Mouse (Mus musculus) hindbrain, embryonic 16.5 days (tissue): ENCODE data around the gene Il22ra1. TPM values are rescaled to one million over a fixed set of nuclear protein-coding genes. Genes with fewer than 3 reads are reported as not detected.

Source experiments
- ATAC-seq: fragments of 200-750 bp; cut with Nextera tagmentation; 2 replicates; pipeline ENCODE4 v1.8.0; 2017; ENCODE audit warnings: moderate TSS enrichment, moderate library complexity
- H3K27ac ChIP-seq: fragments of 300-500 bp; sonication (generic); 2 replicates; pipeline ENCODE4 v1.5.1; 2014; ENCODE audit warnings: low read depth, mild to moderate bottlenecking, control low read depth, low read length, moderate library complexity
- H3K27me3 ChIP-seq: fragments of 300-500 bp; sonication (generic); replicated peaks from 2 replicates; pipeline ENCODE4 v1.6.1; 2014; ENCODE audit warnings: low read length; ENCODE audit not compliant: control insufficient read depth, insufficient read depth
- H3K36me3 ChIP-seq: fragments of 300-500 bp; sonication (generic); 2 replicates; pipeline ENCODE4 v1.6.1; 2014; ENCODE audit warnings: mild to moderate bottlenecking, low read length, moderate library complexity, mixed read lengths; ENCODE audit not compliant: control insufficient read depth, insufficient read depth
- H3K4me1 ChIP-seq: fragments of 300-500 bp; sonication (generic); 2 replicates; pipeline ENCODE4 v1.6.1; 2014; ENCODE audit warnings: low read depth, low read length; ENCODE audit not compliant: control insufficient read depth, insufficient read depth
- H3K4me2 ChIP-seq: fragments of 300-500 bp; sonication (generic); 2 replicates; pipeline ENCODE4 v1.6.1; 2014; ENCODE audit warnings: mild to moderate bottlenecking, low read length, control low read depth, moderate library complexity
- H3K4me3 ChIP-seq: fragments of 300-500 bp; sonication (generic); 2 replicates; pipeline ENCODE4 v1.5.1; 2014; ENCODE audit warnings: mild to moderate bottlenecking, low read length, control low read depth, moderate library complexity
- H3K9ac ChIP-seq: fragments of 300-500 bp; sonication (generic); 2 replicates; pipeline ENCODE4 v1.6.1; 2014; ENCODE audit warnings: low read depth, mild to moderate bottlenecking, control low read depth, low read length, moderate library complexity
- H3K9me3 ChIP-seq: fragments of 300-500 bp; sonication (generic); 2 replicates; pipeline ENCODE4 v1.6.1; 2014; ENCODE audit warnings: mild to moderate bottlenecking, low read length, moderate library complexity; ENCODE audit not compliant: control insufficient read depth
- WGBS: fragments of 180-500 bp; shearing (Covaris S2); extraction: QIAGEN DNeasy Blood & Tissue Kit; methylation state at CpG from one replicate; pipeline ENCODE4 v1.1.7; 2014; 5-methylcytosine and 5-hydroxymethylcytosine counted together
- polyA plus RNA-seq: library from polyadenylated mRNA; unstranded; fragments of >200 nt; fragmentation: Nextera tagmentation; extraction: Ambion mirVana; gene quantifications from 2 replicates; pipeline ENCODE4 v1.2.1, GENCODE M21; 2015

Il22ra1 gene
- polyA plus RNA-seq, 1 experiment from 2014 or later = not detected

GRCm38 (mm10) chr4:135761048-135761447 lies 33.1 kb downstream of the Il22ra1 start:
- Histone ChIP-seq H3K9ac (no peak overlapping the region), H3K27ac (no peak overlapping the region), H3K4me3 (no peak overlapping the region), H3K36me3 (no peaks in the 10 kb centered on the region), H3K4me1 (peaks cover 5% of the 10 kb centered on the region), H3K4me2 (no peak overlapping the region), H3K27me3 (no peaks in the 10 kb centered on the region; the same call in 1 of the 2 replicates), H3K9me3 (no peaks in the 10 kb centered on the region)
- no peak for ATAC-seq
- 67% methylated on average over 8 of the region's 8 CpGs for WGBS

- H3K27me3 ChIP-seq = no peaks in the 10 kb centered on the region; the same call in 1 of the 2 replicates
- no peaks in the 10 kb centered on the region for H3K9me3 ChIP-seq
- no peak for ATAC-seq
- no peak overlapping the region for H3K9ac ChIP-seq
- 82% methylated on average over 7 of the region's 7 CpGs for WGBS
- no peaks in the 10 kb centered on the region for H3K36me3 ChIP-seq
- H3K4me3 ChIP-seq = no peak overlapping the region
- H3K4me1 ChIP-seq = peaks cover 5% of the 10 kb centered on the region
- no peak overlapping the region for H3K4me2 ChIP-seq
- no peak overlapping the region for H3K27ac ChIP-seq
Measured at GRCm38 (mm10) chr4:135761569-135761968, 33.6 kb downstream of the Il22ra1 start.

GRCm38 (mm10) chr4:135762251-135762906 lies 34.4 kb downstream of the Il22ra1 start:
- peak; percentile 61; the same call in 1 of the 2 replicates for ATAC-seq
- no peaks in the 10 kb centered on the region for H3K36me3 ChIP-seq
- no peaks in the 10 kb centered on the region; the same call in 1 of the 2 replicates for H3K27me3 ChIP-seq
- no peaks in the 10 kb centered on the region for H3K9me3 ChIP-seq
- peak overlapping the region; percentile 33 for H3K4me3 ChIP-seq
- peak overlapping the region; percentile 62 for H3K4me2 ChIP-seq
- peaks cover 5% of the 10 kb centered on the region for H3K4me1 ChIP-seq
- H3K27ac ChIP-seq = no peak overlapping the region
- H3K9ac ChIP-seq = peak overlapping the region; percentile 29
- 12% methylated on average over 18 of the region's 19 CpGs for WGBS

- no peaks in the 10 kb centered on the region for H3K36me3 ChIP-seq
- H3K27ac ChIP-seq = no peak overlapping the region
- H3K4me2 ChIP-seq = no peak overlapping the region
- no peak overlapping the region for H3K4me3 ChIP-seq
- H3K9ac ChIP-seq = no peak overlapping the region
- no peaks in the 10 kb centered on the region for H3K9me3 ChIP-seq
- WGBS = 93% methylated on average over 13 of the region's 13 CpGs
- no peak for ATAC-seq
- H3K27me3 ChIP-seq = no peaks in the 10 kb centered on the region; the same call in 1 of the 2 replicates
- peaks cover 5% of the 10 kb centered on the region for H3K4me1 ChIP-seq
Measured at GRCm38 (mm10) chr4:135764700-135765099, 36.7 kb downstream of the Il22ra1 start.

- 76% methylated on average over 8 of the region's 8 CpGs for WGBS
- Histone ChIP-seq H3K27ac (no peak overlapping the region), H3K9ac (no peak overlapping the region), H3K4me1 (peaks cover 5% of the 10 kb centered on the region), H3K27me3 (no peaks in the 10 kb centered on the region; the same call in 1 of the 2 replicates), H3K9me3 (no peaks in the 10 kb centered on the region), H3K4me3 (no peak overlapping the region), H3K4me2 (no peak overlapping the region), H3K36me3 (no peaks in the 10 kb centered on the region)
- no peak for ATAC-seq
Measured at GRCm38 (mm10) chr4:135765707-135766106, 37.7 kb downstream of the Il22ra1 start.

- H3K4me3 ChIP-seq = no peak overlapping the region
- H3K27ac ChIP-seq = no peak overlapping the region
- no peak for ATAC-seq
- H3K4me1 ChIP-seq = peaks cover 5% of the 10 kb centered on the region
- no peaks in the 10 kb centered on the region; the same call in 1 of the 2 replicates for H3K27me3 ChIP-seq
- 83% methylated on average over 3 of the region's 3 CpGs for WGBS
- no peak overlapping the region for H3K4me2 ChIP-seq
- H3K9me3 ChIP-seq = no peaks in the 10 kb centered on the region
- no peak overlapping the region for H3K9ac ChIP-seq
- no peaks in the 10 kb centered on the region for H3K36me3 ChIP-seq
Measured at GRCm38 (mm10) chr4:135766976-135767375, 39.0 kb downstream of the Il22ra1 start.

- Histone ChIP-seq H3K9ac (no peak overlapping the region), H3K4me3 (no peak overlapping the region), H3K4me1 (no peaks in the 10 kb centered on the region), H3K27me3 (no peaks in the 10 kb centered on the region), H3K4me2 (no peak overlapping the region), H3K27ac (no peak overlapping the region), H3K9me3 (no peaks in the 10 kb centered on the region), H3K36me3 (no peaks in the 10 kb centered on the region)
- 55% methylated on average over 14 of the region's 14 CpGs for WGBS
- ATAC-seq = no peak
Measured at GRCm38 (mm10) chr4:135768572-135769526, 40.9 kb downstream of the Il22ra1 start.

- Histone ChIP-seq H3K4me3 (no peak overlapping the region), H3K27ac (no peak overlapping the region), H3K4me1 (no peaks in the 10 kb centered on the region), H3K27me3 (no peaks in the 10 kb centered on the region), H3K4me2 (no peak overlapping the region), H3K9me3 (no peaks in the 10 kb centered on the region), H3K9ac (no peak overlapping the region), H3K36me3 (no peaks in the 10 kb centered on the region)
- 86% methylated on average over 18 of the region's 18 CpGs for WGBS
- no peak for ATAC-seq
Measured at GRCm38 (mm10) chr4:135770611-135771305, 42.8 kb downstream of the Il22ra1 start.
